Mouse (Mus musculus) left cerebral cortex, adult 9 months (tissue): ENCODE data around the gene Dlgap1.
"Not testable (repeated sequence)": the region's sequence is repeated elsewhere in the genome, so short reads cannot be mapped to it uniquely, and the experiment has no call there.

Experiments used
- DNase-seq, 2 experiments: peaks; one replicate each; pipeline ENCODE4 v3.0.0; 2022; ENCODE audit warnings: low spot score in 2 of 2

The Dlgap1 gene

DNA sequence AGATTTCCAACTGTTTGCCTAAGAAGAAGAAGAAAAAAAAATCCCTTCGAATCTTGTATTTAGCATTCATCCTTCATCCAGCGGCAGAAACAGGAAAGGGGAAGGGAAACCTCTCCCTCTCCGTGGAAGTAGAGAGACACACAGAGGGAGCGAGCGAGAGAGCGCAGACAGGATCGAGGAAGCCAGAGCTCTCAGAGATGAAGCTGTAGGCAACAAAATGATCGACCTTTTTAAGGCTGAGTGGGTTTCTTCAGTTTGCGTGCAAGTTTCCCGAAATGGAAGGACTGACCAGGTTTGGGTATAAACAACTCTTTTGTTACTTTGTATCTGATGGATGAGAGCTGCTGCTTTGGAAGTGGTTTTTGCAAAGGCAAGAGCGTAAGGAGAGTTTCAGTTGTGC lies 553.1 kb downstream of the Dlgap1 start:
- peak in 1 of 2 experiments; percentile 69 for DNase-seq

DNA sequence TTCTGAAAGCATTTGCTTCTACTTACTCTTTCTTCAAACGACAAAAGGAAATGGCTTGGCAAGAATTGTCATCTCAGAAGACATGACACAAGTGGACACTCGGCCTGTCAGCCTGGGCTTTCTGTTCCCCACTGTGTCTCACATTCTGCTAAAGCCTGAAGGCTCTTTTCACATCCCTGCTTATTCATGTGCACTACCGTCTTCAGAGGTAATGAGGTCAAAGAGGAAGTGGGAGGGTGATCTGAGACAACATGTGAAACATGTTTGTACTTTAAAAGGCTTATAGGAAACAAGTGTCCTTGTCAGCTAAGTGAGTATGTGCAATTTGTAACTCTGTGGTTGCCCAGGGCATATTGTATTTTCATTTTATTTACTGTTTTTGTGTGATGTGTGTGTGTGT lies 557.1 kb downstream of the Dlgap1 start:
- no peak for DNase-seq

- peak in 1 of 2 experiments; percentile 65 for DNase-seq
These were observed 558.2 kb downstream of the Dlgap1 start for GRCm38 (mm10) chr17:70527101-70527500.

DNA sequence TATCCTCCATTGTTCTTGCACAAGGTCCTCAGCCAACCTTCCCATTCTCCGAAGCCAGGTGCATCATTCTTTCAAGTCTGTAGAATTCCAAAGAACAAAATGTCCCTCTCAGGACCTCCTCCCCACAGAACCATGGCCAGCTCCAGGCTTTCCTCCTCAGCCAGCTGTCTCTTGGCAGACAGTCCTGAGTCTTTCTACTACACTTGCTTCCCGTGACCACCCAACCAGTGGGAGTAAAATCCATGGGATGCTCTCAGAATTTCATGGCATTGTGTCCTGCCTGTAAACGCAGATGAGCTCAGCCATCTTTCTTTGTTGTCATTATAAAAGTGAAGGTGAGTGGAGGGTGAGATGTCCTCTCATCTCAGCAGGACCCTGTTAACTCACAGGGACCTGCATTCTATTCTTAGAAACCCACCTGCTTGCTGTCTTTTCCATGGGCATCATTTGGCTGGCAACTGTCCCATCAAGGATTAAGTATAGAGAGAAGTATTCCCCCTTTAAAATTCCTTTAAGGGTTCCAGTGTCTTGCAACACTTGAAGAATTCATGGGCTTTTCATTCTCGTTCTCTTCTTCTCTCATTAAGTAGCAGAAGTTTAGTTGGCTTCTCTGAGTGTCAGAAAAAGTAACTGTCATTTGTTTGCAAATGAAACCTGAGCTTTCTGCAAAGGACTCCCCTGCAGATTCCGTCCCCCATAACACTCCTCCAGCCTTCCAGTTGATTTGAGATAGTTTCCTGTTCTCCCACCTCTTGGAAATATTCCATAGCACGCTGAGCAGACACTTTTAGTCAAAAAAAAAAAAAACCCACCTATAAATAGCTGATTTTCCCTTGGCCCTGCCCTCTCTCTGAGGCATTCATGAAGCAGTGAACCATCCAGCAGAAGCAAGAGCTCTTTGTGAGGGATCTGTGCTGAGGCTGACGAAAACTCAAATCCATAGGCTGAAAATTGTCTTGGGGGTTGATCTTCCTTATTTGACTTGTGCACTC lies 559.6 kb downstream of the Dlgap1 start:
- DNase-seq, result peak in 1 of 2 experiments; percentile 44

GRCm38 (mm10) chr17:70534321-70534720 lies 565.4 kb downstream of the Dlgap1 start:
- no peak for DNase-seq

GRCm38 (mm10) chr17:70541816-70542215 lies 572.9 kb downstream of the Dlgap1 start:
- no peak for DNase-seq

DNA sequence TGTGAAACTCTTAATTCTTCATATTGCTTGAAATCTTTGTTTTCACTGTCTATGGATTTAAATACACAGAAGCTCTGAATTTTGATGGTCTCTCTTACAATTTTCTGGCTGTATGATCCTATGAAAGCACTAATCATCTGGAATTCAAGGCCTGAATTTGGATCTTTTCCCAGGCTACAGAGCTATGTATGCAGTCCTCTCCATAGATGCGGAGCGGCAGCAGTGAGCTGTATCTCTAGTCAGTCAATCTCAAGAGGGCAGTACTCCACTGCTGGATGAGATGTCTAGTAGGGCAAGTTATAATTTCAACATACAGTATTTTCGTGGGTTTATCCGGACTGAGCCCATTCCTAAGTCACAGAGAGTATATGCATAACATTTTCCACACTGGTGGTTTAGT lies 581.9 kb downstream of the Dlgap1 start:
- DNase-seq, result no peak

DNA sequence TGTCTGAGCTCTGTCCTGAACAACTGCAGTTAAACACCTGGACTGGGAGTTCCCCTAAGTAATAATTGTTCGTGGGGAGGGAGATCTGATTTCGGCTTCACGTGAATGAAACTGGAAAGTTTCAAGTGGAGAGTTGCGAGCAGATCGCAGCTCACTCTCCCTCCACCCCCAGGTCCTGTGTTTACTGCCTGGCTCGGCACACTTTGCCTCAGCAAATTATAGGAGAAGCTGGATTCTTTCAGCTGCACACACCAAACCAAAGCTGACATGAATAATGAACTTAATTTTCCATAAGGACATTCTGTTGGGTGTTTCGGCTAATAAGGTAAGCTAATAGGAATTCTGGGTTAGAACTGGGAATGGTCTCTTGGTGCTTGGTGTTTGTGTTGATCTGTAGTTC lies 592.7 kb downstream of the Dlgap1 start:
- DNase-seq, result no peak

DNA sequence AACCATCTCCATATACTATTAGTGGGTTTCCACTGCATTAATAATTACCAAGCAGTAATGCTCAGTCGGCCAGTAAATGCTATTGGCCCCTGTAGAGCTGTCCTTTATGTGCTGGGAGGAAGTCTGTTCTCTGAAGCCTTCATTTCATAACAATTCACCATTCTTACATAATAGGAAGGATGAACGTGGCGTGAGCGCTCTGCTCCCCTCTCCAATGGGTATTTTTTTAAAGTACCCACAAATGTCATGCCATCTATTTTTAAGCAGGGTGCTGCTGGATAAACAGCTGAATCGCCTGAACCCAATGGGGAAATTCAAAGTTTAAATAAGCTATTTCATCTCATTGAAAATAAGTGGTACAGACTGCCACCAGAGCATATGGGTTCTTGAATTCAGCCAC lies 602.0 kb downstream of the Dlgap1 start:
- DNase-seq, result peak in 1 of 2 experiments; percentile 48

DNA sequence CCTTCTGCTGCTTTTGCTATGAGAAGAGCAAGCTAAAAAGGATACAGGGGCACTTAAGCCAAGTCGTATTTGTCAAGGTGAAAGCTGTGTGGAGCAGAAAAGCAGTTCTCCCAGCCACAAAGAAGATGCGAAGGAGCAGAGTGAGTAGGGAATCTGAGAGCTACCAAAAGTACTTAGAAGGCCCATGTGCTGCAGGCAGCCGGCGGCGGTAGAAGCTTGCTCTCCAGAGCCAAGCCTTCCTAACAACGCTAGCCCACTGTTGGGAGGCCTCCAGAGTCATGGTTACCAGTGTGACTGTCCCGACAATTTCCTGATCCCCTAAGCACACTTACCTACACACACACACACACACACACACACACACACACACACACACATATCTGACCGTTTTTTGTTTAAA lies 614.2 kb downstream of the Dlgap1 start:
- no peak for DNase-seq

- DNase-seq, result no peak
These were observed 618.0 kb downstream of the Dlgap1 start for GRCm38 (mm10) chr17:70586735-70587425.

DNA sequence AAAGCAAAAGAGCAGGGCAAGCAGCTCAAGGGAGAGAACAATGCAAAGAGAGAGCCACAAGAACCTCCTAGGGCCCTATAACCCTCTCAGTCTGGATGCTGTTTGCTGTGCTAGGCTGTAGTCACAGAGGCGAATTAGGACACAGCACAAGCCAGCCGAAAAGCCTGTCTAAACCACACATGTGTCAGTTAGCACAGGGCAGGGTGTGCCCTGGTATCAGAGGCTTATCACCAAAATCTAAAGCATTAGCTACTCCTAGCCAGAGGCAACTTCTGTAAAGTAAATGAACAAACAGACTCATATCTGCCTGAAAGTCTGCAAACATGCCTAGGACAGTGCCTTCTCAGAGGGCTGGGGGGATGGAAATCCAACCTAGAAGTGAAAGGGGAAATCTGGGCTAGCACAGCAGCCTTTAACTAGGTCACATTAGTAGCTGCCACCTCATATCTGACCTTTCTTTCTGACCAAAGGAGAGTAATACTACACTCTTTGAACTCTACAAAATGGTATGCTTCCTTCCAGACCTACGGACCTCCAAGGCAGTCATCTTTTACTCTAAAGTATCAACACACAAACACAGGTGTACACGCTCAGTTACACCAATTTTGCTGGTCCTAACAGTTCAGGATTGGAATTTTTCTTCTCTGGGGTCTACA lies 619.2 kb downstream of the Dlgap1 start:
- not testable (repeated sequence) for DNase-seq

DNA sequence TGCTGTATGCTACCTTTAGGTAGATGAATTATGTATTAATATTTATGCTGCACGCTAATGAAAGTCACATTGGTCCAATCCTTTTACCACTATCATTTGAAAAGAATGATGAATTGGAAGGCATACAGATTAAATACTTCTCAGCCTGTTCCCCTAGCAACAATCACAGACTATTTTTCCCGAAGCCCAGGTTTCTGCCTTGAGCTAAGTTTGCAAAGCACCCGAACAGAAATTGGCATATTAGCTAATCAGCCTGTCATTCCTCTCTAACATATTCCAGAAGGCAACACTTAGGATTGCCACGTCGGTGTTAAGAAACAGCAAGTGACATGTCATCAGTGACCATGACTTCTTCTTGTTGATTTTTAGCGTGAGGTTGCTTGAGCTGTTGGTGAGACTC lies 619.8 kb downstream of the Dlgap1 start:
- no peak for DNase-seq

- DNase-seq, result no peak
These were observed 620.3 kb downstream of the Dlgap1 start for GRCm38 (mm10) chr17:70589140-70589539.

- DNase-seq, result no peak
These were observed 621.6 kb downstream of the Dlgap1 start for GRCm38 (mm10) chr17:70590506-70590905.

- DNase-seq, result no peak
These were observed 625.4 kb downstream of the Dlgap1 start for GRCm38 (mm10) chr17:70594277-70594676.

DNA sequence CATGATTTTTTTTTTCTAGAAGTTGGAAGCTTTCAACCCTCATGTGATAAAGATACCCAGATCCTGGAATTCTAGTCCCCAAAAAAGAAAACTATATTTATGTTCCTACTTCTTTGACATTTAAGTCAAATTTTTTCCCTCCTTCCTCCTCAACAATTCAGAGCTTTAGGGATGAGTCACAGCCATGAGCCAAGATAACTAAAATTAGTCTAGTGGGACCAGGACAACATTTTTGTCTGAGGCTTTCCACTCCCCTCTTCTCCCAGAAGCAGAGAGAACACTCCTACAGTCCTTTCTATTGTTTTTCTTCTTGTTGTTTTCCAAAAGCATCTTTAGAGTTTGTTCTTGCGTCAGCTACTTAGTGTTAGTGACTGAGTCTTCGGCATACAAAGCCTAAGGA lies 627.5 kb downstream of the Dlgap1 start:
- peak; percentile 51 to 72 for DNase-seq

GRCm38 (mm10) chr17:70600462-70600861 lies 631.6 kb downstream of the Dlgap1 start:
- no peak for DNase-seq

DNA sequence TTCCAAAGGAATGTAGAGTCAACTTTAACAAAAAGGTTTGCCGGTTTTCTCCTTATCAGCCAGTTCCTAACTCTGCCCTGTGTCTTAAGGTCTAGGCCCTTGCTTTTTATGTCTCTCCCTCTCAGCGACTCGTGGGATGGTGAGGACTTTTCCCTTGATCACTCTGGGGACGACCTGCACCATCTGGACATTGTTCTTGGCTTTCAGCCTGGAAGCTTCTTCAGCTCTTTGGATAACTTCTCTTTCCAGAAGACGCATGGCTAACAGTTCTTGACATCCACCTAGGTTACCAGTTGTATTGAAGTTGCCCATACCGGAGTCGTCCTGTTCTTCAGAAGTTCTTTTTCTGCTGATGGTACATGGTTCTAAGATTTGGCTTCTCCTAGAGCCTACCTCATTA lies 633.2 kb downstream of the Dlgap1 start:
- no peak for DNase-seq

DNA sequence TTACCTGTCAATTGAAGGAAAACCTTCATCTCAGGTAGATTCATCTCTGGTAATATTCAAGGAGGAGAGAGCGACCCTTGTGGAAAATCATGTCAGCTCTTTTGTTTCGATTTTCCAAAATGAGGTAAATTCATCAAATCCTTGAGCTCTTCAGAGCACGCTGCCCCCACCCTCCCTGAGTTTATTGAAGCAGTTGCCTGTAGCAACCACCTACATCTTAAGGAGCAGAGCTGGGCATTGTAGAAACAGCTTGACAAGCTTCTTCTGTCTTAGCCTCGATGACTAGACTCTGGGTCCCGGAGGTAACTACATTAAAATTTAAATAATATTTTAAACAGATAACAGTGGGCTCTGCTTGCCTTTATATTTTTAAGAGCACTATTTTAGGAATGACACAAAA lies 636.8 kb downstream of the Dlgap1 start:
- DNase-seq, result no peak

DNA sequence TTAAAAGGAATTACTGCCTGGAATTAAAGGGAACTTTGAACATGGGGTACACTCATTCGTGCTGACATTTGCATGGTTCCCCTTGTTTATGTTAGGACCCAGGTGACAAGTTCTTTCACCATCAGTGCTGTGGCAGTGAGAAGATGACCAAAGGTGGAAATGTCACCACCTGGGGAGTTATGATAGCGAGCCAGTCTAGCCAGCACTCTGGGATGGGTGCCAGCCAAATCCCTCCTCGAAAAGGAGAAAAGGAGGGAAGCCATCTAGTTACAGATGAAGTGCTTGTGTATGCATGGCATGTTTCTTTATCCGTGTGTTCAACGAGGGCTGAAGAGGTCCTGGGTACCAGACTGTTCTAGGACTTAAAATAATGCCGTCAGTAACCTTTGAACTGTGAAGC lies 643.3 kb downstream of the Dlgap1 start:
- no peak for DNase-seq

- no peak for DNase-seq
These were observed 645.0 kb downstream of the Dlgap1 start for GRCm38 (mm10) chr17:70613897-70614296.
